Mouse (Mus musculus) right cerebral cortex, postnatal 14 days (tissue): ENCODE measurements around the gene Farp1.

Source experiments
- DNase-seq: peaks from one replicate; pipeline ENCODE4 v3.0.0; 2022

The Farp1 gene

DNA sequence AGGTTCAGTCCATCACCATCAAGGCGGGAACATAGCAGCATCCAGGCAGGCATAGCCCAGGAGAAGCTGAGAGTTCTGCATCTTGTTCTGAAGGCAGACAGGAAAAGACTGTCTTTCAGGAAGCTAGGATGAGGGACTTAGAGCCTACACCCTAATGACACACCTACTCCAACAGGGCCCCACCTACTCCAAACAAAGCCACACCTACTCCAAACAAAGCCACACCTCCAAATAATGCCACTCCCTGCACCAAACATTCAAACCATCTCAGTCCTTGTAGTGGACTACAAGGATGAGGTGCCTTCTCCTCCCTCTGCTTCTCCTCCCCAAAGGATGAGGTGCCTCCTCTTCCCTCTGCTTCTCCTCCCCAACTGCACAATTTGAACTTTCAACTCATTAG, 23.5 kb downstream of the Farp1 start:
- no peak for DNase-seq

GRCm38 (mm10) chr14:121059266-121059665, 24.3 kb downstream of the Farp1 start:
- no peak for DNase-seq

GRCm38 (mm10) chr14:121060484-121060883, 25.5 kb downstream of the Farp1 start:
- DNase-seq = no peak

- DNase-seq = no peak
These were observed 26.7 kb downstream of the Farp1 start for GRCm38 (mm10) chr14:121061686-121062085.

DNA sequence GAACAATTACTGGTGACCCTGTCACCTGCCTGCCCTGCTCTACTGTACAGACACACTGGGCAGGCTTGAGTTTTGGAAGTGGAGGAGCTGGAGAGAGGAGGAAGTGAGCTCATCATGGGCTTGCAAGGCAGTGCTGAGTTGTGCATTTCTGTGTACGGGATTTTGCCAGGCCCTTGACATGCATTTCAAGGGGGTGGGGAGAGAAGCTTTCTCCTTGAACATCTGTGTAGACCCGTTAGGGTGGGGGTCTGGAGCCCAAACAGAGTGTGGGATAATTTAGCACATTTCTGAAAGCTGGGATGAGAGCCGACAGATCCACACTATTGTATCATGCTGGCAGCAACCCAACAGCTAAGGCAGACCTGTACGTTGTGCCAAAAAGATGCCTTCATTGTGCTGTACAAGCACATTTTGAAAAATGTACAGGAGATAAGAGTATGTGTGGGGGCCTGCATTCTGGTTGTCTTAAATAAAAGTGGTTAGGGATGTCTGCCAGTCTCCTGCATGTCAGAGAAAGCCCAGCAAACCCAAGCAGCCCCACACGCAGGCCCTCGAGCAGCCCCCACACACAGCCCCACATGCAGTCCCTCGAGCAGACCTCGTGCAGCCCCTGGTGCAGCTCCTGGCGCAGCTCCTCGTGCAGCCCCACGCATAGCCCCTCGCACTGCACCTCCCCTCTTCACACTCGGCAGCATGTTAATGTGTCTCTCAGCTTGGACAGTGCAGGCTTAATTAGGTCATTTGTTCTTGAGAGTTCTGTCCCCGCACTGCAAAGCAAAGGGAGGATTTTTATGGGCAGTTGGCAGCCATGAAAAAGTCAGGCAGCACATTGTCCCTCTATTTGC, 27.5 kb downstream of the Farp1 start:
- peak; percentile 58 for DNase-seq

GRCm38 (mm10) chr14:121064726-121065125, 29.7 kb downstream of the Farp1 start:
- DNase-seq = no peak

GRCm38 (mm10) chr14:121073093-121073866, 38.3 kb downstream of the Farp1 start:
- no peak for DNase-seq

DNA sequence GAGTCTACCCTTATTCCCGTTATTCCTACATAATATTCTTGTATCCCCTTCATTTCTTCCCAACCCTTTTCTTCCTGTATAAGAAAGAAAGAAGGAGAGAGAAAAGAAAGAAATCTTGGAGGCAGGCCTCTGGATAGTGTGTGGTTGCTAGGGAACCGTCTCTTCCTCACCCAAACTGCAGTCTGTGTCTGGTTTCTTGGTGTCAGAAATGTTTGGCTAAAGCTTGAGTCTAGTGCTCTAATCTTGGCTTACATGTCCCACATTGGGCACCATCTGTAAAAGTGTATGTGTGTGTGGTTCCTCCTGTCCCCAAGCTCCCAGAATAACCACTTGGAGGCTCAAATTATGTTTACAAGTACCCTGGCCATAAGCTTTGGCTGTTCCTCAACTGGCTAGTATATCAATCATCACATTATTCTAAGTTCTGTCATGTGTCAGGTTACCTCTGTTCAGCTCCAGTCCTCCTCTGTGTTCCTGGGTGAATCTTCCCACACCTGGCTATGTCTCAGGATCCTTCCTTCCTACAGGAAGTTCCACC, 39.3 kb downstream of the Farp1 start:
- DNase-seq = no peak

GRCm38 (mm10) chr14:121080739-121081138, 45.7 kb downstream of the Farp1 start:
- DNase-seq = no peak

GRCm38 (mm10) chr14:121082341-121082740, 47.3 kb downstream of the Farp1 start:
- DNase-seq = peak; percentile 50

DNA sequence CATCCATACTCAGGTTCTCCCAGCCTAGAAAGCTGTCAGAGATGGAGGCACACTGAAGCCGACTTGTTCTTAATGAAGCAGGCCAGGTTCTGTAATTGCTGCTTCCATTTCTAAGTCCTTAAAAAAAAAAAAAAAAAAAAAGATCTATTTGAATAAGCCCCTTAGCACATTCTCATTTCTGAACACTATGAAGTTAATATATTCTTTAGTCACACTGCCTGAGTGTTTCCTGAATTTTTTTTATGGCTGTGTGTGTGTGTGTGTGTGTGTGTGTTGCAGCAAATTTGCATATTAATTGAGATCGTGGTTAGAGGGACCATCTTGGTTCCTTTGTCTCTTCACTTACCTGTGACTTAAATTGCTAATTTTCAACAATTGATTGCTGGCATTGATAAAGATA, 47.8 kb downstream of the Farp1 start:
- DNase-seq = no peak

DNA sequence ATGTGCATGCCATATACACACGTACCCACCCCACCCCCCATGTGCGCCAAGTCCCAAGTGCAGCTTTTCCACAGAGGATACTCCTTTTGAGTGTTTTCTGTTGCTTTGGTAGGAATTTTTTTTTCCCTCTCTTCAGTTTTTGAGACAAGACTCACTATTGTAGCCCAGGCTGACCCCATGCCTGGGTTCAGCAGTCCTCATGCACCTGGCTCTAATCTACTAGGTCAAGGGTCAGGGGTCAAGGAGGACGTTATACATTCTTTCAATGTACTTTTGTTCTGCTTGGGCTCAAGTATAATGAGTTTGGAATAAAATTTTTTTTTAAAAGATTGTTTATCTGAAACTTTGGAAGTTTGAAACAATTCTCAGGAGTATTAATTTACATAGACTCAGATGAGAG, 48.4 kb downstream of the Farp1 start:
- no peak for DNase-seq

- no peak for DNase-seq
These were observed 57.5 kb downstream of the Farp1 start for GRCm38 (mm10) chr14:121092517-121092916.

DNA sequence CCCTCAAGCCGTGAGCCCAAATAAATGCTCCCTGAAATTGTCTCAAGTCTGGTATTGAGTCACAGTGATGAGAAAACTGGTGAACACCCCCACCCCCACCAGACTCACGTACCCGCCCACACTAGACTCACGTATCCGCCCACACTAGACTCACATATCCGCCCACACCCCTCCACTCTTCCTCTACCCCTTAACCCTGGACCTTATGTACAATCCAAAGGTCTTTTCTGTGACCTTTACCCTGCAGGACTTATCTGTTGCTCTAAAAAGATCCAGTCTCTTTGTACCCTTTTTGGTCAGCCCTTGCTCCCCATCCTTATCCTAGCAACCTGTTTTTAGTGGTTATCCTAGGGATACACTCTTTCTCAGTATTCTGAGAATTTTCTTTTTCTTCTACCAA, 58.9 kb downstream of the Farp1 start:
- no peak for DNase-seq

- no peak for DNase-seq
These were observed 62.8 kb downstream of the Farp1 start for GRCm38 (mm10) chr14:121097640-121098435.

DNA sequence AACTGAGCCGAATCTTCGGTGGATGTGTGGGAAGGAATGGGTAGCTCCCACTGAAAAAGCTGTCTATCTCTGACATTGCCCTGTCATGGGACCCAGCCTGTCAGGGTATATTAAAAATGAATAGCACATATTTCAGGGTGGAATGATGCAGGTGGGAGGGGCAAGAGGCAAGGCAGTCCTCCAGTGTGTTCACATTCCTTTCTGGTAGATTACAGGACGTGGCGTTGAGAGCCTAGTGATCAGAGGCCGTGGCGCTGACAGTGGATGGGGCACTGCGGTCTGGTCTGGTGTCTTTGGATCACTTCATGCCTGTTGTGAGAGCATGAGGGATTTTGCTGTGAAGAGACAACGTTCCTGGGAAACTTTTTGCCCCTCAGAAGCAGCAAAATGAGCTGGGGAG, 64.1 kb downstream of the Farp1 start:
- DNase-seq = no peak

- DNase-seq = no peak
These were observed 64.9 kb downstream of the Farp1 start for GRCm38 (mm10) chr14:121099876-121100275.

DNA sequence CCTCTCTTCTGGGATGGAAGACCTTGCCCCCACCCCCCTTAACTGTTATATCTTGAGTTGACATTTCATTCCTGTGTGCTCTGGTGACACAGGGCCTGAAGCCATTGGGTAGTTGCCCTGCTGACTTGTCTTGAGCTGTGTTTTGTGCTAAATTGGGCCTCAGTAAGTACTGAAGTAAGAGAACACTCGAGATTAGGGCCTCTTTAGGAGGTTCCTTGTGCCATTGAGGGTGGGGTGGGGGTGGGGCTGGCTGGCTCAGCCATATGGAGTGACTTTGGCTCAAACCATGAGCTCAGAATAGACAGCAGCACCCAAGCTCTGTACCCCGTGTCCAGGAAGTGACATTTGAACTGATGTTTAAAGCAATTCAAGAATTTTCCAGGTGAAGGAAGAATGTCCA, 65.8 kb downstream of the Farp1 start:
- no peak for DNase-seq

- DNase-seq = no peak
These were observed 66.5 kb downstream of the Farp1 start for GRCm38 (mm10) chr14:121101531-121101930.

DNA sequence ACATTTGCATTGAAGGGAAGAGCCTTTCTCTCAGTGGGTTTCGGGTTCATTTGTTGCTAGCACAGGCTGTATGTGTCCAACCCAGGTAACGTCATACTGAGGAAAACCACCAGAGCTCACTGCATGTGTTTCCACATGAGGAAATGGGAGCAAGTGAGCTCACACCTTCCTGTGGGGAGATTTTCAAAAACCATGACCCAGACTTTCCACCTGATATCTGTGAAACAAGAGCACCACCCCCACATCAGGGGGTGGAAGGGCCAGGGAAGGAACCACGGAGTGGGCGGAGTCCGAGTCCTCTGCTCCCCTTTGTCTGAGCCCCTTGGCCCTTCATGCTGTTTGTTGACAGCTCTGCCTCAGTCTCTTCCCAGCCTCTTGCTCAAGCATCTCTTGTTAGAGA, 67.6 kb downstream of the Farp1 start:
- no peak for DNase-seq

GRCm38 (mm10) chr14:121103459-121103858, 68.5 kb downstream of the Farp1 start:
- no peak for DNase-seq

DNA sequence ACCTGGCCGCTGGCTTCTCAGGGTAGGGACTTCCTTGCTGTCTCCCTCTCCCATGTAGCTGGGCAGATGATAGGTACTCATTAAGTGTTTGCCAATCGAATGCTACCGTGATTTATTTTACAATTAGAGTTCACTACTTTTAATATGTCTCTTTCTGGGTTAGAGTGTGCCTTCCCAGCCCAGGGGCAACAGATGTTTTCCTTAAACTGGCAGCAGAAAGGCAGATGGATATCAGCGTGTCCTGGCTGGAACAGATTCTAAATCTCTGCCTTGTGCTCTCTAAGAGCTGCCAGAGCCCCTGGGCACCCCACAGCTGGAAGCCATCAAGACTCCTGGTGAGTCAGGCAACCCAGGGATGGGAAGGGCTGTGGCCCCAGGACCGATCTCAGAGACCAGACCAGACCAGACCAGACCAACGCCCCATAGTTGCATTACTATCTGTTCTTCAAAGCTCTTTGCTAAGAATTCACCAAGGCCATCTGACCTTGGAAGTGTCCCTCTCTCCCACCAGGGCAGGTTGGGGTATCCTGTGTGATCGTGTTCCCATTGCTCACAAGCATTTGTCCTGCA, 69.8 kb downstream of the Farp1 start:
- DNase-seq = no peak

DNA sequence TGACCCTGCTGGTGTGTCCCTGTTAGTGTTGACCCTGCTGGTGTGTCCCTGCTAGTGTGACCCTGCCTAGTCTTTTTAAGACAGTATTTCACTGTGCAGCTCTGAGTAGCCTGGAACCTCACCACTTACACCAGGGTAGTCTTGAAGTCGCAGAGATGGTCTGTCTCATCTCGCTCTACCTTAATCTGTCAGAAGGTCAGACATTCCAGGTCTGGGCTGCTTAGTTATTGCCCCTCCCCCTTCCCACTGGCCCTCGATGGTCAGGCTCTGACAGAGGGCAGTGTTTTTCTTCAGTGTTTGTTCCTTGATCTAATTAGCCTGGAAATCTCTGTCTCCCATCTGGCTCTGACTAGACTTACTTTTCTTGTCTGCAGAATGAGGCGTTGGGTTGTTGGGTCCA, 71.9 kb downstream of the Farp1 start:
- no peak for DNase-seq
